Mouse (Mus musculus): ENCODE results near the gene Pitpnm1. TPM values are rescaled to one million over a fixed set of nuclear protein-coding genes. Genes with fewer than 3 reads are reported as not detected.

The Pitpnm1 gene
- total and polyA plus RNA-seq, 2 experiments from 2014 or later, result 82.9 to 127 TPM

DNA sequence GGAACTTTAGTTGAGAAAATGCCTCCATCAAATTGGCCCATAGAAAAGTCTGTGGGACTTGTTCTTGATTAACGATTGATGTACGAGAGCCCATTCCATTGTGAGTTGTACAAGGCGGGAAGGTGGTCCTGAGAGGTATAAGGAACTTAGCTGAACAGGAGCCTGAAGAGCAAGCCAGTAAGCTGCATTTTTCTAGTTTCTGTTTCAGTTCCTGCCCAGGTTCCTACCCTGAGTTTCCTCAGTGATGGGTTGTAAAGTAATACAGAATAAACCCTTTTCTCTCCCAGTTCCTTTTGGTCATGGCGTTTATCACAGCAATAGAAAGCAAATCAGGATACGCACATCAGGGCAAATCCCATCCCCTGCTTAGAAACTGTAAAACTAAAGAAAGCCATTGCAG is 38.1 kb downstream of the Pitpnm1 start:
- WGBS, result 77% methylated on average over 5 of the region's 5 CpGs
- no peak overlapping the region for H3K4me3 ChIP-seq (ENCODE audit: low read depth, low read length)
- no peak for ATAC-seq
- no peak overlapping the region for H3K27ac ChIP-seq (ENCODE audit: low read depth, low read length)
- no peaks in the 10 kb centered on the region for H3K4me1 ChIP-seq (ENCODE audit: insufficient read depth)
- H3K9ac ChIP-seq, result no peak overlapping the region
- H3K27me3 ChIP-seq (ENCODE audit: insufficient read depth, low read length), result no peaks in the 10 kb centered on the region
- no peaks in the 10 kb centered on the region for H3K9me3 ChIP-seq (ENCODE audit: low read length)
- H3K36me3 ChIP-seq (ENCODE audit: insufficient read depth), result peaks cover 5% of the 10 kb centered on the region
- TF ChIP-seq CTCF (IDR thresholded peaks at IDR 0.05; ENCODE audit: low read depth), result no peak
- H3K4me2 ChIP-seq (ENCODE audit: low read depth), result no peak overlapping the region
- DNase-seq, result no peak

DNA sequence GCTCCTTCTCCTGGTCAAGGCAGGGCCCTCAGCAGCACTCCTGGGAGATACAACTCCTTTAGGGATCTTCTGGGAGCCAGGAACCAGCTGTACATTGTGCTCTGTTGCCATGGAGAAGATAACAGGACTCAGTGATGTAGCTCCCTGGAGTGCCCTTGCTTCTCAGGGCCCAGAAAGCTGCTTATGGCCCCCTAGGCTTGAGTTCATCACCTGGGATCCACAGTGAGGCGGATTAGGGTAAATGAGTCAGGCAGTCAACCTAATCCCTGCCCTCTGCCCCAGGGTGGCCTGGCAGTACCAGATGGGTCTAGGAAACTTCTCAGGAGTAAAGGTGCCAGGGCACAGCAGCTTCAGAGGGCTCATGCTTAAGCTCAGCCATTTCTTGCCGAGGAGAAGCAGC is 39.6 kb downstream of the Pitpnm1 start, which contains the start of gene Gpr152:
Gene Gpr152, plus strand, starts transcription at position 342 of the 400 bp plus-strand sequence.
- Histone ChIP-seq H3K4me3 (ENCODE audit: low read depth, low read length) (no peak within 1 kb of the TSS), H3K27me3 (ENCODE audit: insufficient read depth, low read length) (no peaks in the 10 kb centered on the region), H3K27ac (ENCODE audit: low read depth, low read length) (no peak within 1 kb of the TSS), H3K9ac (no peak within 1 kb of the TSS), H3K36me3 (ENCODE audit: insufficient read depth) (no peaks in the 10 kb centered on the region), H3K9me3 (ENCODE audit: low read length) (no peaks in the 10 kb centered on the region), H3K4me2 (ENCODE audit: low read depth) (no peak within 1 kb of the TSS), H3K4me1 (ENCODE audit: insufficient read depth) (no peaks in the 10 kb centered on the region)
- TF ChIP-seq CTCF (IDR thresholded peaks at IDR 0.05; ENCODE audit: low read depth), result no peak
- DNase-seq (no peak), ATAC-seq (no peak)
- 69% methylated on average over 2 of the region's 2 CpGs for WGBS

DNA sequence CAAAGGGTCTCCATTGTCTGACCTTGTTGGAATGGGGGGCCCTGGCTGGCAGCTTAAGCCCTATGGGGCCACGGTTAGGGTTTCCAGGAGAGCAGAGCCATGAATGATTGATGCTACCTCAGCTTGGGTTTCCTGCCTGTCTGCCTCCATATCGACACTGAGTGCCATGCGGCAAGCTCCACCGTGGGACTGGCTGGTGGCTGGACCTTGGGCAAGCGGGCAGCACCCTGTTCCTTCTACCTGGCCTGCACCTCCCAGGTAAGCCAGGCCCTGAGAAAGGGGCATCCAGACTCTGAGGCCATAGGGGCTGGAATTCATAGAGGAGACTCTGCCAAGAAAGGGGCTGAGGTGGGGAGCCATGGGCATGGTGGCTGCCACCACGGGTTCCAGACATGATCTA is 40.3 kb downstream of the Pitpnm1 start:
- no peak overlapping the region for H3K27ac ChIP-seq (ENCODE audit: low read depth, low read length)
- H3K9ac ChIP-seq, result no peak overlapping the region
- H3K27me3 ChIP-seq (ENCODE audit: insufficient read depth, low read length), result no peaks in the 10 kb centered on the region
- DNase-seq, result no peak
- WGBS, result 80% methylated on average over 6 of the region's 6 CpGs
- no peak for ATAC-seq
- no peak for TF ChIP-seq CTCF (IDR thresholded peaks at IDR 0.05; ENCODE audit: low read depth)
- no peaks in the 10 kb centered on the region for H3K36me3 ChIP-seq (ENCODE audit: insufficient read depth)
- no peaks in the 10 kb centered on the region for H3K9me3 ChIP-seq (ENCODE audit: low read length)
- H3K4me2 ChIP-seq (ENCODE audit: low read depth), result no peak overlapping the region
- H3K4me1 ChIP-seq (ENCODE audit: insufficient read depth), result no peaks in the 10 kb centered on the region
- H3K4me3 ChIP-seq (ENCODE audit: low read depth, low read length), result no peak overlapping the region

DNA sequence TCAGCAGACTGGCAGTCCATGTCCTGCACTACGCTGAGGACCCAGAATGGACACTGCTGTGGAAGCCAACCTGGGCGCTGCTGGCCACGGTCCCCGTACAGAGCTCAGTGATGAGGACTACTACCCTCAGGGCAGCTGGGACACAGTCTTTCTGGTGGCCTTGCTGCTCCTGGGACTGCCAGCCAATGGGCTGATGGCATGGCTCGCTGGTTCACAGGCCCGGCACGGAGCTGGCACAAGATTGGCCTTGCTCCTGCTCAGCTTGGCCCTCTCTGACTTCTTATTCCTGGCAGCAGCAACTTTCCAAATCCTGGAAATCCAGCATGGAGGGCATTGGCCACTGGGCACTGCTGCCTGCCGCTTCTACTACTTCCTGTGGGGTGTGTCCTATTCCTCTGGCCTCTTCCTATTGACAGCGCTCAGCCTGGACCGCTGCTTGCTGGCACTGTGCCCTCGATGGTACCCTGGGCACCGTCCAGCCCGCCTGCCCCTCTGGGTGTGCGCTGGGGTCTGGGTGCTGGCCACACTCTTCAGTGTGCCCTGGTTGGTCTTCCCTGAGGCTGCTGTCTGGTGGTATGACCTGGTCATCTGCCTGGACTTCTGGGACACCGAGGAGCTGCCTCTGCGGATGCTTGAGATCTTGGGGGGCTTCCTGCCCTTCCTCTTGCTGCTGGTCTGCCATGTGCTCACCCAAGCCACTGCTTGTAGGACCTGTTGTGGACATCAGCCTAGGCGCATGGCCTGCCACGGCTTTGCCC is 42.8 kb downstream of the Pitpnm1 start:
- WGBS, result 88% methylated on average over 18 of the region's 18 CpGs
- no peak for ATAC-seq
- Histone ChIP-seq H3K4me1 (ENCODE audit: insufficient read depth) (no peaks in the 10 kb centered on the region), H3K27me3 (ENCODE audit: insufficient read depth, low read length) (no peaks in the 10 kb centered on the region), H3K4me2 (ENCODE audit: low read depth) (no peak overlapping the region), H3K9ac (no peak overlapping the region), H3K4me3 (ENCODE audit: low read depth, low read length) (no peak overlapping the region), H3K9me3 (ENCODE audit: low read length) (no peaks in the 10 kb centered on the region), H3K36me3 (ENCODE audit: insufficient read depth) (no peaks in the 10 kb centered on the region), H3K27ac (ENCODE audit: low read depth, low read length) (no peak overlapping the region)
- TF ChIP-seq CTCF (IDR thresholded peaks at IDR 0.05; ENCODE audit: low read depth), result no peak
- no peak for DNase-seq

DNA sequence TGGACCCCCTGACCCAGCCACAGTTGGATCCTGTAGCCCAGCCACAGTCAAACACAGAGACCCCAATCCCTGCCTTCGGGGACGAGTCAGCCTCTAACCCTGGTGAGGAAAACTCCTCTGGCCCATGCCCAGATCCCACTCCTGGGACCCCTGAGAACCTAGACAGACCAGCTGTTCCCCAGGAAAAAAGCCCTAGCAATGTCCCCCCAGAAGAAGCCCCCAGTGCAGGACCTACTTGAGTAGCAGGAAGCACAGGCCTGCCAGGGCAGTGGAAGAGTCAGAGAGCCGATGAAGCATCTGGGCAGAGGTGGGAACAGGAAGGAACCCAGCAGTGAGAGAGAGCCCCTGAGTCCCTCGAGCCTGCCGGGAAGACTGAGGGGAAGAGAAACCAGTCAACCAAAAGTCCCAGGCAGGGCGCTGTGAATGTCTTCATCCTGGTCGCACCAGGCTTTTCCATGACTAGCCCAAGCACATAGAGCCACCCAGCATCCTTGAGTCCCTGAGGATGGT is 44.0 kb downstream of the Pitpnm1 start, which contains the start of gene Cabp4:
Gene Cabp4, minus strand, starts transcription at position 275 of the 510 bp plus-strand sequence.
- no peak within 1 kb of the TSS for H3K4me3 ChIP-seq (ENCODE audit: low read depth, low read length)
- H3K9me3 ChIP-seq (ENCODE audit: low read length), result no peaks in the 10 kb centered on the region
- H3K4me1 ChIP-seq (ENCODE audit: insufficient read depth), result peaks cover 1% of the 10 kb centered on the region; the same call in 1 of the 2 replicates
- no peak for ATAC-seq
- DNase-seq, result no peak
- no peaks in the 10 kb centered on the region for H3K27me3 ChIP-seq (ENCODE audit: insufficient read depth, low read length)
- TF ChIP-seq CTCF (IDR thresholded peaks at IDR 0.05; ENCODE audit: low read depth), result no peak
- H3K4me2 ChIP-seq (ENCODE audit: low read depth), result no peak within 1 kb of the TSS
- no peak within 1 kb of the TSS for H3K27ac ChIP-seq (ENCODE audit: low read depth, low read length)
- 85% methylated on average over 7 of the region's 7 CpGs for WGBS
- H3K9ac ChIP-seq, result no peak within 1 kb of the TSS
- no peaks in the 10 kb centered on the region for H3K36me3 ChIP-seq (ENCODE audit: insufficient read depth)

DNA sequence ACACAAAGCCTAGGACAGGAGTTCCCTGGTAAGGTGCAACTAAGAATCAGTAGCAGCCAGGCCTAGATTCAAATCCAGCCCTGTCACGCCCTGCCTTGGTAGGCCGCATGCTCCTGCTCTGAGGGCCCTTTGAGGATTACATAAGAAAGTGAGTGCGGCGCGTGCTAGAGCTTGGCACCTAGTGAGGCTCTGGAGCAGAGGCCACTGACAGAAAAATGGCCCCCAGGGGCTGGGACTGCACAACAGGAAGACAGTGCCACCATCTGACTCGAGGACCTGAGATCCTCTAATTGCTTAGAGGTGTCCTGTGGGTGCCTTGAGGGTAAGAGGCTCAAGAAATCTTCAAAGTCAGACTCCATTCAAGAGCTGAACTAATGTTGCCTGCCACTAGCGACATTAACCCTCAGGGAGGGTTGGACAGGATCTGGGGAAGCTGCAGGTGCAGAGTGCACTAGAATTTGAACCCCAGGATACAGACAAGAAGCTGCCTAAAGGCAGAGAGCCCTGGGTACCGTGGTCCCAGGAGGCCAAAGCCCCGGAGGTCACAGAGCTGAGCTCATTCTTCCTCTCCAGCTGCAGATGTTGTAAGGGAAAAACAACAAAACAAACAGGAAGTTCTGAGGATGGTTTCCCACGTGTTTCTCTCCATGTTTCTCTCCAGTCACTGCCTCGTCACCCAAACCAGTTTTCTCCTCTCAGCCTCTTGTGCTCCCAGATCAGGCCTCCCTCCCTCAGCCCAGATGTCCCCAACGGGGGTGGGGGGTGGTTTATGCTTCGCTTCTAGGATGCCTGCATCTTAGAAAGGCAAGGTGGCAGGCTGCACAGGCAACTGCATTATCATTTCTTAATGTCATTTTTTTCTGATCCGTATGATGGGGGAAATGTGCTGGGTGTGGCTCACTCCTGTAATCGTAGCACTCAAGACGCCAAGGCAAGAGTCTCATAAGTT is 45.0 kb downstream of the Pitpnm1 start:
- Histone ChIP-seq H3K36me3 (ENCODE audit: insufficient read depth) (no peaks in the 10 kb centered on the region), H3K4me3 (ENCODE audit: low read depth, low read length) (no peak overlapping the region), H3K9ac (no peak overlapping the region), H3K4me1 (ENCODE audit: insufficient read depth) (peaks cover 8% of the 10 kb centered on the region; the same call in 1 of the 2 replicates), H3K9me3 (ENCODE audit: low read length) (no peaks in the 10 kb centered on the region), H3K27ac (ENCODE audit: low read depth, low read length) (no peak overlapping the region), H3K27me3 (ENCODE audit: insufficient read depth, low read length) (no peaks in the 10 kb centered on the region), H3K4me2 (ENCODE audit: low read depth) (no peak overlapping the region)
- DNase-seq (no peak), ATAC-seq (no peak)
- WGBS, result 83% methylated on average over 16 of the region's 16 CpGs
- no peak for TF ChIP-seq CTCF (IDR thresholded peaks at IDR 0.05; ENCODE audit: low read depth)
